ENCODE assay signal across 7 mouse cellular contexts in genomic region chr3:96938738-96939137, GRCm38 (mm10). TPM values are rescaled to one million over a fixed set of nuclear protein-coding genes. Genes with fewer than 3 reads are reported as not detected.
DNase-seq lines count a peak whose midpoint lies in the region; ATAC-seq lines count a peak whose summit lies in the region.

No protein-coding gene starts in this region.

- H3K4me2 ChIP-seq in intestine, embryonic 16.5 days (ENCODE audit: low read depth, low read length) = peak overlapping the region; percentile 15; the same call in 1 of the 2 replicates
- peak overlapping the region; percentile 43 for H3K4me2 ChIP-seq in midbrain, embryonic 14.5 days (ENCODE audit: low read length)

- ATAC-seq in intestine, embryonic 16.5 days = peak; percentile 76
- ATAC-seq in midbrain, embryonic 14.5 days (ENCODE audit: low FRiP score, low TSS enrichment) = peak; percentile 79

- H3K27ac ChIP-seq in intestine, embryonic 16.5 days (ENCODE audit: low read length) = no peak overlapping the region
- no peak overlapping the region for H3K27ac ChIP-seq in midbrain, embryonic 14.5 days (replicated peaks; ENCODE audit: low read depth, low read length)

- 15% methylated on average over 11 of the region's 11 CpGs for WGBS in intestine, embryonic 16.5 days
- 11% methylated on average over 11 of the region's 11 CpGs for WGBS in midbrain, embryonic 14.5 days

- intact Hi-C loops in left cerebral cortex, postnatal 25 days (cut with DNase I) = loop anchor here (2.0 to 10.0 kb wide), 3 partner anchors 138 to 1466 kb away; no protein-coding TSS in a partner anchor

- no peaks in the 10 kb centered on the region for H3K4me1 ChIP-seq in intestine, embryonic 16.5 days (ENCODE audit: control insufficient read depth, insufficient read depth, low read length)
- peaks cover 14% of the 10 kb centered on the region for H3K4me1 ChIP-seq in midbrain, embryonic 14.5 days (ENCODE audit: control insufficient read depth, insufficient read depth, low read length)

- H3K9me3 ChIP-seq in intestine, embryonic 16.5 days (ENCODE audit: control insufficient read depth, low read length) = no peaks in the 10 kb centered on the region
- peaks cover 3% of the 10 kb centered on the region; the same call in 1 of the 2 replicates for H3K9me3 ChIP-seq in midbrain, embryonic 14.5 days (ENCODE audit: control insufficient read depth, low read length)

- no peak overlapping the region for H3K9ac ChIP-seq in intestine, embryonic 16.5 days (ENCODE audit: low read depth, low read length)
- H3K9ac ChIP-seq in midbrain, embryonic 14.5 days (replicated peaks; ENCODE audit: low read length) = no peak overlapping the region; the same call in 1 of the 2 replicates

- H3K27me3 ChIP-seq in intestine, embryonic 16.5 days (replicated peaks; ENCODE audit: control insufficient read depth, insufficient read depth, low read length) = no peaks in the 10 kb centered on the region
- H3K27me3 ChIP-seq in midbrain, embryonic 14.5 days (ENCODE audit: control insufficient read depth, insufficient read depth, low read length) = no peaks in the 10 kb centered on the region

- no peak overlapping the region; the same call in 1 of the 2 replicates for H3K4me3 ChIP-seq in intestine, embryonic 16.5 days (ENCODE audit: low read length)
- H3K4me3 ChIP-seq in midbrain, embryonic 14.5 days (replicated peaks; ENCODE audit: low read depth, low read length) = peak overlapping the region; percentile 16

- no peaks in the 10 kb centered on the region for H3K36me3 ChIP-seq in intestine, embryonic 16.5 days (ENCODE audit: control insufficient read depth, insufficient read depth, low read length)
- H3K36me3 ChIP-seq in midbrain, embryonic 14.5 days (ENCODE audit: control insufficient read depth, insufficient read depth, low read length) = no peaks in the 10 kb centered on the region

- DNase-seq in adrenal gland, adult (ENCODE audit: inconsistent age in 2 of 2, low spot score in 1 of 2) = peak; percentile 75 to 93
- DNase-seq in embryo, embryonic 10.5 days (ENCODE audit: low spot score) = peak; percentile 97
- DNase-seq in gastrocnemius, postnatal 4 days (ENCODE audit: low spot score in 2 of 2) = peak; percentile 66 to 84
- peak; percentile 86 to 91 for DNase-seq in left cerebral cortex, postnatal 25 days (ENCODE audit: low spot score in 2 of 2)
- peak; percentile 97 for DNase-seq in midbrain, embryonic 14.5 days
- peak; percentile 47 to 75 for DNase-seq in spleen, adult 18-20 months

RNA-seq across cellular contexts. Expression of gene Gja8, which starts 12.9 kb away (rescaled TPM):
- total RNA-seq in gastrocnemius, postnatal 4 days (2021) = not detected
- 0.04 TPM in 1 of 2 replicates, not detected in the other for polyA plus RNA-seq in intestine, embryonic 16.5 days (2015; fragmentation: Nextera tagmentation; extraction: Ambion mirVana)
- total RNA-seq in left cerebral cortex, postnatal 25 days (2021) = not detected
- 0.05 TPM in 1 of 2 replicates, not detected in the other for polyA plus RNA-seq in midbrain, embryonic 14.5 days (2014; fragmentation: Nextera tagmentation; extraction: Ambion mirVana)

RNA-seq across cellular contexts. Expression of gene Gpr89, which starts 33.6 kb away (rescaled TPM):
- 10 to 100 TPM; 21.1 to 23.6 TPM for total RNA-seq in gastrocnemius, postnatal 4 days (2021)
- polyA plus RNA-seq in intestine, embryonic 16.5 days (2015; fragmentation: Nextera tagmentation; extraction: Ambion mirVana) = 93.4 and 103 TPM in 2 replicates
- total RNA-seq in left cerebral cortex, postnatal 25 days (2021) = 10 to 100 TPM; 44.6 to 46.3 TPM
- polyA plus RNA-seq in midbrain, embryonic 14.5 days (2014; fragmentation: Nextera tagmentation; extraction: Ambion mirVana) = 39.5 and 40.7 TPM in 2 replicates

RNA-seq across cellular contexts. Expression of gene Gja5, which starts 34.2 kb away (rescaled TPM):
- total RNA-seq in gastrocnemius, postnatal 4 days (2021) = 1 to 10 TPM; 9.1 to 9.3 TPM
- 12.5 and 13.6 TPM in 2 replicates for polyA plus RNA-seq in intestine, embryonic 16.5 days (2015; fragmentation: Nextera tagmentation; extraction: Ambion mirVana)
- total RNA-seq in left cerebral cortex, postnatal 25 days (2021) = 1 to 10 TPM; 1.2 to 2.3 TPM
- polyA plus RNA-seq in midbrain, embryonic 14.5 days (2014; fragmentation: Nextera tagmentation; extraction: Ambion mirVana) = 1.2 and 2.0 TPM in 2 replicates
